Mouse (Mus musculus): ENCODE measurements at regions not wholly inside any gene's neighbourhood (a gene's known extent, or its start where the extent isn't known, plus 50 kb on each side); places are given as distances from the start of the nearest gene placed in this dataset.

GRCm38 (mm10) chr1:194026213-194026612, 591.8 kb upstream of the Plxna2 start:
- Histone ChIP-seq H3K9me3 (ENCODE audit: control insufficient read depth, low read length) (no peaks in the 10 kb centered on the region), H3K27me3 (ENCODE audit: control insufficient read depth) (no peaks in the 10 kb centered on the region), H3K4me3 (replicated peaks) (no peak overlapping the region), H3K4me1 (ENCODE audit: control insufficient read depth) (no peaks in the 10 kb centered on the region), H3K36me3 (ENCODE audit: control insufficient read depth) (no peaks in the 10 kb centered on the region)
- no peak for TF ChIP-seq GATA1 (IDR thresholded peaks at IDR 0.05; ENCODE audit: low read length)
- TF ChIP-seq TAL1 (IDR thresholded peaks at IDR 0.05; ENCODE audit: low read length), result no peak

- no peak for TF ChIP-seq GATA1 (IDR thresholded peaks at IDR 0.05; ENCODE audit: low read length)
- TF ChIP-seq TAL1 (IDR thresholded peaks at IDR 0.05; ENCODE audit: low read length), result no peak
These were observed 598.7 kb upstream of the Plxna2 start for GRCm38 (mm10) chr1:194019282-194019681.

DNA sequence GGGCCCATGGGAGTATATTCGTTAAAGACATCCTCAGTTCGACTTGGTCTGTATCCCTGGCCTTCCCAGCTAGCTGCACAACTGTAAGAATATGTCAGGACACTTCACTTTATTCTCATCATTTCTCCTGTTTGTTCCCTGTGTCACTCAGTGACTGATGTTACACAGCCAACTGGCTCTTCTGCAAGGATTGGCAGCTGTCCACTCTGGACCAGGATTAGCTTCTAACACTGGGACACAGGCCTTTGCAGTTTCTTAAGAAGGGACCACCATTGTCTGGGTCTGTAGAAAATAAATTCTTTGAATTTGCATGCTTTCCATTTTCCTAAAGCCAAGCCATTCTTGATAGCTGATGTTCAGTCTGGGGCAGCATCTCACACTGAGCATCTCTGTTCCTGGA, 622.1 kb upstream of the Camk1g start:
- Histone ChIP-seq H3K27me3 (ENCODE audit: control insufficient read depth) (no peaks in the 10 kb centered on the region), H3K36me3 (ENCODE audit: control insufficient read depth) (no peaks in the 10 kb centered on the region), H3K4me1 (ENCODE audit: control insufficient read depth) (no peaks in the 10 kb centered on the region), H3K9me3 (ENCODE audit: control insufficient read depth, low read length) (no peaks in the 10 kb centered on the region), H3K4me3 (replicated peaks) (no peak overlapping the region)
- TF ChIP-seq GATA1 (IDR thresholded peaks at IDR 0.05; ENCODE audit: low read length) (no peak), TAL1 (IDR thresholded peaks at IDR 0.05; ENCODE audit: low read length) (no peak)

More at GRCm38 (mm10) chr1:194019282-194019681, 598.7 kb upstream of the Plxna2 start:
- Histone ChIP-seq H3K36me3 (ENCODE audit: control insufficient read depth) (no peaks in the 10 kb centered on the region), H3K27me3 (ENCODE audit: control insufficient read depth) (no peaks in the 10 kb centered on the region), H3K4me3 (replicated peaks) (no peak overlapping the region), H3K9me3 (ENCODE audit: control insufficient read depth, low read length) (no peaks in the 10 kb centered on the region), H3K4me1 (ENCODE audit: control insufficient read depth) (no peaks in the 10 kb centered on the region)

DNA sequence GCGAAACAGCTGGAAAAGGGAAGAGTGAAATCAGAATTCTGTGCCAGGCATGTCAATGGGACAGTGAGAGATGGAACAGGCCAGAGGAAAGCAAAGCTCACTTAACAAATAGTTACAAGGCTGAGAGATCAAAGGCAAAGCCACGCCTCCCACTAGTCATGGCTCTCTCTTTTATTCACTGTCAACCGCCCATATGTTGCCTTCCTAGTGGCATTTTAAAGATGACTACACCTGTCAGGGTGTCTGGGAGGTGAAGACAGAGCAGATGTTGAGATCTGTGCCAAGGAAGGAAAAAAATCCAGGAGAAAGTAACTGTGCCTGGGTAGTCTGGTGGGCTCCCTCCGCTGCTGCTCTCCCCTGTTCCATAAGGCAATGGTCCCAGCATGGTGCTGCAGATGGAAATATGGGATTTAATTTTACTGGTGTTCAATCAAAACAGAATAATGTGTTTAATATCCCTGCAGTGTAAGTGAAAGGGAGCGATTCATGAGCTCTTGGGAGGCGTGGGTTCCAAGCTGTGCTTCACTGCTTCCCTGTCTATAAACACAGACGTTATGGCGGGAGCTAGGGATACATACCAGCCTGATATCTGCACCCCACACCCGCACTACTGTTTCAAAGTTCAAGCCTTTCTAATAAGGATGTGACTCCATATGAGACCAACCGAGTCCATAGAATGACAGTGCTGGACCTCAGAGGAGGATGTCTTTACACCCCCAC, 620.0 kb upstream of the Camk1g start:
- Histone ChIP-seq H3K4me1 (ENCODE audit: control insufficient read depth) (no peaks in the 10 kb centered on the region), H3K4me3 (replicated peaks) (no peak overlapping the region), H3K36me3 (ENCODE audit: control insufficient read depth) (no peaks in the 10 kb centered on the region), H3K9me3 (ENCODE audit: control insufficient read depth, low read length) (no peaks in the 10 kb centered on the region), H3K27me3 (ENCODE audit: control insufficient read depth) (no peaks in the 10 kb centered on the region)
- TF ChIP-seq GATA1 (IDR thresholded peaks at IDR 0.05; ENCODE audit: low read length) (no peak), TAL1 (IDR thresholded peaks at IDR 0.05; ENCODE audit: low read length) (no peak)

DNA sequence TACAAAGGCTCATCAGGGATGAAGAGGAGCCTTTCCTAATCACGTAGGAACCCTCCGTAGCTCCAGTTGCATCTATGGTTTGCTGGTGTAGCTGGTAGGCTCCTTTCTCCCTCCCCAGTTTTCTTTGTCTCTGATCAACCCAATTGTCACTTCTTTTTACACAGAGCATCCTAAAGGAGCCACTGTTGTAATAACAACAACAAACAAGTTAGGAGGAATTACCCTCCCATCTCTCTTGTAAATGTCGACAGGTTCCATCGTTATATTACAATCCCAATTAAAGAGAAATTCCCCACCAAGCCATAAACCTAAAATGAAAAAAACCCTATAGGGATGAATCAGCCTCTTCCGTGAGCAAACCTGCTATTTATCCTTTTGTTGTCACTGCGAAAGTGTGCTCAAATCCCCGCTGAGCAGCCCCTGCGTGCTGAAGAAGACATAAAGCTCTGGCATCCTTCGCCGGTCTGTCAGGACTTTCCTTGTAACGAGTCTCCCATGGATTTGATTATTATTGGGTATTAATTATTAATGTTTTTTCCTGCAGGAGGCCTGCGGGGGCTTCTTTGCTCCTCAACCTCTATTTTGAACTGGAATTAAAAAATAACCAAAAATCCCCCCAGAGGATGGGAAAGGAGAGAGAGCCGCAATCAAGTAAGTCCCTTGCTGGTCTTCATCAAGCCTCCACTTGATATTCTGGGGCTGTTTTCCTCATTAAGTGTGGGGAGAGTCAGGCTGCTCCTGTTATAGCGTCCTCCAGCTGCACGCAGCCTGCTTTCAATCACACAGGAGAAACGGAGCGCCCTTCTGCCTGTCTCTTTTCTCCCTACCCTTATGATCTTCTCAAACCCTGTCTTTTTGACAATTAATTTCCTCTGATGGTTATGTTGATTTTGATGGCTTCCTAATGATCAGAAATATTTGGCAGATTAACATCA, 619.1 kb upstream of the Camk1g start:
- Histone ChIP-seq H3K4me1 (ENCODE audit: control insufficient read depth) (no peaks in the 10 kb centered on the region), H3K4me3 (replicated peaks) (no peak overlapping the region), H3K9me3 (ENCODE audit: control insufficient read depth, low read length) (no peaks in the 10 kb centered on the region), H3K36me3 (ENCODE audit: control insufficient read depth) (no peaks in the 10 kb centered on the region), H3K27me3 (ENCODE audit: control insufficient read depth) (no peaks in the 10 kb centered on the region)
- TF ChIP-seq GATA1 (IDR thresholded peaks at IDR 0.05; ENCODE audit: low read length), result no peak
- TF ChIP-seq TAL1 (IDR thresholded peaks at IDR 0.05; ENCODE audit: low read length), result no peak

DNA sequence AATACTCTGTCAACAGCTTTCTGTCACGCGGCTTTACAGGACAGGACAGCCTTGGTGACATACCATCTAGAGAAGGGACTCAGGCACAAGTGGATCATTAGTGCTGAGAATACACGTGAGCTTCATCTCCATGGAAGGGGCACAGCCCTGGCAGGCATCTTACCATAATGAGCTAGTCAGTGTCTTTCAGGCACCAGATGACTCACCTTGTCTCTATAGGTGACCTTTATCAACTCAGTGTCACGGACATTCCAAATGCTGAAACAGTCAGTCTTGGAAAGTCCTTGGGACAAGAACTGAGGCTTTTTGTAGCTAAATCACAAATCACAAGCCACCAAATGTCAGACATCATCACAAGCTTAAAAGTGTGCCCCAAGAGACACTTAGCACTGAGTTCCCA, 610.5 kb upstream of the Camk1g start:
- H3K4me1 ChIP-seq (ENCODE audit: control insufficient read depth), result no peaks in the 10 kb centered on the region
- TF ChIP-seq GATA1 (IDR thresholded peaks at IDR 0.05; ENCODE audit: low read length) (no peak), TAL1 (IDR thresholded peaks at IDR 0.05; ENCODE audit: low read length) (no peak)
- no peak overlapping the region for H3K4me3 ChIP-seq (replicated peaks)
- H3K9me3 ChIP-seq (ENCODE audit: control insufficient read depth, low read length), result no peaks in the 10 kb centered on the region
- H3K27me3 ChIP-seq (ENCODE audit: control insufficient read depth), result no peaks in the 10 kb centered on the region
- no peaks in the 10 kb centered on the region for H3K36me3 ChIP-seq (ENCODE audit: control insufficient read depth)

GRCm38 (mm10) chr1:193971537-193971936, 601.4 kb upstream of the Camk1g start:
- Histone ChIP-seq H3K9me3 (ENCODE audit: control insufficient read depth, low read length) (no peaks in the 10 kb centered on the region), H3K4me3 (replicated peaks) (no peak overlapping the region), H3K27me3 (ENCODE audit: control insufficient read depth) (no peaks in the 10 kb centered on the region), H3K36me3 (ENCODE audit: control insufficient read depth) (no peaks in the 10 kb centered on the region), H3K4me1 (ENCODE audit: control insufficient read depth) (no peaks in the 10 kb centered on the region)
- no peak for TF ChIP-seq TAL1 (IDR thresholded peaks at IDR 0.05; ENCODE audit: low read length)

GRCm38 (mm10) chr1:193969264-193969908, 599.3 kb upstream of the Camk1g start:
- Histone ChIP-seq H3K27me3 (ENCODE audit: control insufficient read depth) (no peaks in the 10 kb centered on the region), H3K4me1 (ENCODE audit: control insufficient read depth) (no peaks in the 10 kb centered on the region), H3K9me3 (ENCODE audit: control insufficient read depth, low read length) (no peaks in the 10 kb centered on the region), H3K36me3 (ENCODE audit: control insufficient read depth) (no peaks in the 10 kb centered on the region), H3K4me3 (replicated peaks) (no peak overlapping the region)
- TF ChIP-seq GATA1 (IDR thresholded peaks at IDR 0.05; ENCODE audit: low read length) (no peak), TAL1 (IDR thresholded peaks at IDR 0.05; ENCODE audit: low read length) (no peak)
